Mouse (Mus musculus): Measurements from ENCODE around the gene Olfr126.

DNA sequence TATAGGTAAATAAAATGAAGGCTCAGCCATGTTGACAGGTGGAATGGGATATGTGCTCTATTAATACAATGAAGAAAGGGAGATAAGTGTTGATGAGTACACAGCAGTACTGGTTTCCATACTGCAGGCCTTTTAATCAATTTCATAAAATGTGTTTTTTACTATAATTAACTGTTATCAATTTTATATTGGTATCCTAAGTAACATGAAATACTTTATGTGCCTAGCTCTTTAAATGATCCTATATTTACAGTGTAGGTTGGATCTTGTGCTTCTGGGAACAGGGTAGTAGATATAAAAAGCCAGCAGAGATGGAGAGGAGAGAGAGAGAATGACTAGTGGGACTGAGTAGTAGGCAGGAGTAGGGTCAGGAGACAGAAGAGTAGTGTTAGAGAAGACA, at the start of gene Olfr126:
- TF ChIP-seq POLR2A (IDR thresholded peaks at IDR 0.05; ENCODE audit: borderline replicate concordance, extremely low read depth, low read depth, low read length), result no peak
- TF ChIP-seq CTCF (IDR thresholded peaks at IDR 0.05; ENCODE audit: insufficient read depth, low read length), result no peak
